Mouse (Mus musculus) gastrocnemius, postnatal 25 days (tissue): ENCODE data around the gene Fbxl16. TPM values are rescaled to one million over a fixed set of nuclear protein-coding genes. Genes with fewer than 3 reads are reported as not detected.

Source experiments
- microRNA-seq, 2 experiments: library from miRNA; unstranded; fragments of <30 nt; microRNA quantifications; one replicate each; pipeline ENCODE4 v1.2.0; 2021; ENCODE audit warnings: borderline replicate concordance in 2 of 2
- total RNA-seq, 2 experiments: library from RNA; stranded (reverse); gene quantifications; 1 replicate in 1 of 2; 2 replicates in 1 of 2; pipeline ENCODE4 v1.2.3; 2021

The Fbxl16 gene
- total RNA-seq, 2 experiments from 2014 or later: 1.5 to 1.7 TPM

Small RNA genes within 50 kb of the gene (microRNA-seq; reads per million reads assigned to microRNA genes)
- 0 reads per million in 2 experiments for gene Mir3082
- 0 to 1.3 reads per million in 2 experiments for gene Mir6966

Other genes starting within 250 kb of the Fbxl16 start
- 1 to 10 TPM; 1.4 to 2.3 TPM for gene Sox8, start 238.4 kb upstream of the Fbxl16 start, total RNA-seq
- gene Lmf1, start 230.0 kb upstream of the Fbxl16 start, total RNA-seq: 10 to 100 TPM; 11.6 to 16.6 TPM
- gene Gng13, start 91.9 kb upstream of the Fbxl16 start, total RNA-seq: not detected
- gene Chtf18, start 81.7 kb upstream of the Fbxl16 start, total RNA-seq: 1 to 10 TPM in 1 of 2 experiments, under 1 TPM in 1; 0.33 to 1.2 TPM
- gene Rpusd1, start 81.4 kb upstream of the Fbxl16 start, total RNA-seq: 1 to 10 TPM; 2.9 to 3.9 TPM
- not detected for gene Mslnl, start 73.0 kb upstream of the Fbxl16 start, total RNA-seq
- gene Msln, start 54.7 kb upstream of the Fbxl16 start, total RNA-seq: under 1 TPM; 0.43 to 0.62 TPM
- 10 to 100 TPM; 28.9 to 30.8 TPM for gene Narfl, start 35.3 kb upstream of the Fbxl16 start, total RNA-seq
- 10 to 100 TPM in 1 of 2 experiments, 1 to 10 TPM in 1; 9.0 to 10.5 TPM for gene Haghl, start 23.4 kb upstream of the Fbxl16 start, total RNA-seq
- not detected for gene Ccdc78, start 22.5 kb upstream of the Fbxl16 start, total RNA-seq
- gene Fam173a, start 16.2 kb upstream of the Fbxl16 start, total RNA-seq: 10 to 100 TPM; 35.0 to 38.5 TPM
- gene AC134908.4, start 13.4 kb upstream of the Fbxl16 start, total RNA-seq: not detected
- gene Metrn, start 11.9 kb upstream of the Fbxl16 start, total RNA-seq: 10 to 100 TPM; 48.4 to 72.2 TPM
- 10 to 100 TPM in 1 of 2 experiments, 1 to 10 TPM in 1; 9.3 to 10.5 TPM for gene Wdr24, start 14.5 kb downstream of the Fbxl16 start, total RNA-seq
- gene Jmjd8, start 19.8 kb downstream of the Fbxl16 start, total RNA-seq: 10 to 100 TPM; 14.3 to 18.9 TPM
- 10 to 100 TPM; 76.9 to 84.4 TPM for gene Stub1, start 24.3 kb downstream of the Fbxl16 start, total RNA-seq
- 10 to 100 TPM; 18.3 to 20.8 TPM for gene Rhbdl1, start 28.2 kb downstream of the Fbxl16 start, total RNA-seq
- 10 to 100 TPM; 13.8 to 16.5 TPM for gene Gm20683, start 32.7 kb downstream of the Fbxl16 start, total RNA-seq
- gene Rhot2, start 35.8 kb downstream of the Fbxl16 start, total RNA-seq: 10 to 100 TPM; 54.4 to 76.1 TPM
- gene Wdr90, start 52.4 kb downstream of the Fbxl16 start, total RNA-seq: 1 to 10 TPM; 1.2 to 2.1 TPM
- 100 to 1,000 TPM; 102 to 114 TPM for gene Mcrip2, start 59.7 kb downstream of the Fbxl16 start, total RNA-seq
- 10 to 100 TPM; 31.9 to 37.0 TPM for gene Mettl26, start 66.0 kb downstream of the Fbxl16 start, total RNA-seq
- gene Wfikkn1, start 71.8 kb downstream of the Fbxl16 start, total RNA-seq: under 1 TPM; 0.35 to 0.36 TPM
- gene Rab40c, start 110.6 kb downstream of the Fbxl16 start, total RNA-seq: 10 to 100 TPM in 1 of 2 experiments, 1 to 10 TPM in 1; 8.7 to 11.0 TPM
- 10 to 100 TPM; 30.0 to 31.9 TPM for gene Pigq, start 135.9 kb downstream of the Fbxl16 start, total RNA-seq
- gene Nhlrc4, start 135.9 kb downstream of the Fbxl16 start, total RNA-seq: not detected
- gene A930017K11Rik, start 143.5 kb downstream of the Fbxl16 start, total RNA-seq: not detected
- gene Capn15, start 176.7 kb downstream of the Fbxl16 start, total RNA-seq: 1 to 10 TPM; 5.6 to 6.8 TPM